Mouse (Mus musculus) E14TG2a.4 (cell line): ENCODE data around the gene D1Ertd622e.

Experiments
- CTCF ChIP-seq: conservative IDR thresholded peaks from 2 replicates; pipeline ENCODE4 v1.5.1; 2014; ENCODE audit warnings: low read length
- NANOG ChIP-seq: IDR thresholded peaks from 2 replicates; pipeline ENCODE4 v1.6.1; 2014; ENCODE audit warnings: borderline replicate concordance, low read length, mixed read lengths
- POU5F1 ChIP-seq: IDR thresholded peaks from 2 replicates; pipeline ENCODE4 v1.6.1; 2014; ENCODE audit warnings: low read length, borderline replicate concordance

- no peak for TF ChIP-seq CTCF
- TF ChIP-seq POU5F1 = no peak
- TF ChIP-seq NANOG = no peak
Observed at GRCm38 (mm10) chr1:97661406-97662241, at the start of gene D1Ertd622e.
